Mouse (Mus musculus) cerebellum, adult (tissue): ENCODE results near the gene Hdac2.
A peak's percentile ranks its signal among the peaks of the same experiment; 100 is the strongest.

ENCODE experiments used
- ATAC-seq: cut with Nextera tagmentation; 2 replicates; pipeline ENCODE4 v1.9.2; 2017; ENCODE audit warnings: mild to moderate bottlenecking, moderate library complexity, mixed read lengths; ENCODE audit not compliant: insufficient number of reproducible peaks, low FRiP score, low TSS enrichment

Gene Hdac2

DNA sequence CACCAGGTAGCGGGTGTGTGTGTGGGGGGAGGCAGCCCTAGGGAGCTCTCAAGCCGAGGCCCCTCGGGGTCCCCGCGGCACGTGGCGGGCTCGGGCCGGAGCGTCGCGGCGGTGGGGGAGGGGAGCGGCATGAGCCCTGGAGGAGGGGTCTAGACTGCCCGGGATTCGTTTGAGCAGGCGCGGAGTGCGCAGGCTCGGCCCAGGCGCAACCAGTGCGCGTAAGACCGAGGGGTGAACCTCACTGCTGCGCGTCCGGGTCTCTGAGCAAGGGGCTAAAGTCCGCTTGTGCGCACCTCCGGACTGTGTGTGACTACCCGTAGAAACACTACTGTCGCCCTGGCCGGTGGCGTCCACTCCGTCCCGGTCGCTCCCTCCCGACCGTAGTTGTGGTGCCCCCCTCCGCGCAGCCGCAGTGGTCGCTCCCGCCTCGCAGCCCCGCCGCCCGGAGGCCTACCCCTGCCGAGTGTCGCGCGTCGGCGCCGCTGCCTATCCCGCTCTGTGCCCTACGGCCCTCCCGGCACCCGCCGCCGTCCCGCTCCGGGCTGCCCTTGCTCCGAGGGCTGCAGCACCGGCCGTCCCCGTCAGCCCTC lies at the start of gene Hdac2:
TSS of gene Hdac2 (plus strand) at position 459 of the 590 bp plus-strand sequence.
- ATAC-seq = peak; percentile 89

DNA sequence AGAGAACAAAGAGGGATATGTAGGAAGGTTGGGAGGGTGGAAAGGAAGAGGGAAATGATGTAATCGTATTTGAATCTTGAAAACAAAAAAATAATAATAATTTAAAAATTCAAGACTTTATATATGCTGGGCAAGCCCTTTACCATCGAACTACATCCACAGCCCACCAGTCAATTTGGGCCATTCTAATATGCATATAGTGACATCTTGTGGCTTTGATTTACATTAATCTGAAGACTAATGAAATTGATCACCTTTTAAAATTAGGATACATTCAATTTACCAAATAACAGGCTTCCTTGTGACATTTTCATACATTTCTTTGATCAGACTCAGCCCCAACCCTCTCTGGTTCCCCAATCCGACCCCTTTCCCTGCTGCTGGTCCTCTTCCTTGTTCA lies 46.1 kb upstream of the Hdac2 start:
- no peak for ATAC-seq

DNA sequence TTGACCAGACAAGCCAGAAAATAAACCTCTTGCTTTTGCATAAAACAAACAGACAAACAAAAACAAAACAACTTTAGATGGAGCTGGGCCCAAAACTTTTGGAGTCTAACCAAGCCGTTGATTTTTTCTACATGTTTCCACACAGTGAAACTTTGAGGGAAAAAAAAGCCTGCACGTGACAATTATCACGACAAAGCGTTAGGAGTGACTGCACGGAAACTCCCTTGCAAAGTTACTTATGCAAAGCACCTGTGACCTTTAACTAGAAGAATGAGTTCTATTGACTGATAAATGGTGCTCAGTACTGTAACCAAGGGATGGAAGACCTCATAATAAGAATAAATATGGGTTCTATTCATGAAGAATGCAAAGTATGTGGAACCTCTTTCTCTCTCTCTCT lies 38.5 kb upstream of the Hdac2 start:
- no peak for ATAC-seq

DNA sequence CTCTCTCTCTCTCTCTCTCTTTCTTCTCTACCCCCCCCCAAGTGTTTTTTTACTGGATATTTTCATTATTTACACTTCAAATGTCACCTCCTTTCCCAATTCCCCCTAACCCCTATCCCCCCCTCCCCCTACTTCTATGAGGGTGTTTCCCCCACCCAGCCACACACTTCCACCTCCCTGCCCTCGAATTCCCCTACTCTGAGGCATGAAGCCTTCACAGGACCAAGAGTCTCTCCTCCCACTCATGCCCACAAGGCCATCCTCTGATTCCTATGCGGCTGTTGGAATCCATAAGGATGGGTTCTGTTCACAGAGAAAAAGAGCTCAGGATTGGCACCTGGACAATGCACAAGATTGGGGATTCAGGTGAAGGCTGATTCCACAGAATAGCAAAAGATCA lies 38.1 kb upstream of the Hdac2 start:
- no peak for ATAC-seq

DNA sequence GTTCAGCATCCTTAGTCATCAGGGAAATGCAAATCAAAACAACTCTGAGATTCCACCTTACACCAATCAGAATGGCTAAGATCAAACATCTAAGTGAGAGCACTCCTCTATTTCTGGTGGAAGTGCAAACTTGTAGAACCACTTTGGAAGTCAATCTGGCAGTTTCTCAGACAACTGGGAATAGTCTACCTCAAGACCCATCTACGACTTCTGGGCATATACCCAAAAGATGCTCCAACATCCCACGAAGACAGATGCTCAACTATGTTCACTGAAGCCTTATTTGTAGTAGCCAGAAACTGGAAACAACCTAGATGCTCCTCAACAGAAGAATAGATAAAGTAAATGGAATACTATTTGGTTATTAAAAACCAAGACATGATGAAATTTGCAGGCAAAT lies 22.6 kb upstream of the Hdac2 start:
- no peak for ATAC-seq

DNA sequence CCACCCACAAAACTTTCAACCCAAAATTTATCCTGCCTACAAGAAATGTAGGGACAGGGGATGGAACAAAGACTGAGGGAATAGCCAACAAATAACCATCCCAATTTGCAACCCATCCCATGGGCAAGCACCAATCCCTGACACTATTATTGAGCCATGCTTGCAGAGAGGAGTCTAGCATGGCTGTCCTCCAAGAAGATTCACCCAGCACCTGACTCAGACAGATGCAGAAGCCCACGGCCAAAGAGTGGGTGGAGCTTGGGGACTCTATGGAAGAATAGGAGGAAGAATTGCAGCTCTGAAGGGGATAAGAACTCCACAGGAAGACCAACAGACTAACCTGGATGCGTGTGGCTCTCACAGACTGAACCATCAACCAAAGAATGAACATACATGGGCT lies 21.7 kb upstream of the Hdac2 start:
- no peak for ATAC-seq

DNA sequence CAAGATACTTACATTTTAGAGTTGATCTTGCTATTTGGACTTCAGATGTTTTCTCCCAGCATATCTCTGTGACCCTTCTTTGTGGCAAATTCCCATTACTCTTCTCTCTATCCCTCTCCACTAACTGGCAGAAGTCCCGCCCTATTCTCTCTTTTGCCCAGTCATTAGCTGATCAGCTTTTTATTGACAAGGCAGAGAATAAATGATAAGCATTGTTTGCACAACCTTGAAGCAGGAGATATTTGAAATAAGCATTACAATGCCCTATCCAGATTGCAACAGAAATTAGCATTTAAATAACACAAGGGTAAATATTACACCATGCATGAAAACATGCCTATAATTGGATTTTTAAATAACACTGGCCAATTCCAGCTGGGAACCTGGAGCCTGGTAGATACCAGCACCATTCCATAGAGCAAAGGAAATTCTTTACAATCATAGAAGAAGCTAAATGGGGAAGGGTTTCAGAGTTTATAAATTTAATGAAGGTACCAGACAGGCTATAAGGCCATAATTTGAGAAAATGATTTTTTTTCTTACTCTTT lies 14.7 kb upstream of the Hdac2 start:
- ATAC-seq = no peak

DNA sequence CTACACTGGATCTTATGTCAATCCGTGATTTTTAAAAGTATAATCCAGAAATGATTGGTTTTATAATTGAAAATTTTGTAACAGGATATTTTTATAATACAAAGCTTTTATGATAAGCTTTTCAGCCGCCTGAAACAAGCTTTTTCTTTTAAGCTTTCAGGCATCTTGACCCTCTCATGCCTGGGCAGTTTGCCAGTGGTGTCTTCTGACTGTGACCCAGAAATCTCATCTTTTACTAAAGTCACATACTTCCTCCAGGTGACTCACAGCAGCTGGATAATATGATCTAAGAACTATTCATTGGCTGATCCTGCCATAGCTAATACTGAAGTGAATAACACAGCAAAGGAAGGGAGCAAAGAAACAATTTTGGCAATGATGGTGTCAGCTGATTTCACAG lies 9.9 kb upstream of the Hdac2 start:
- no peak for ATAC-seq

DNA sequence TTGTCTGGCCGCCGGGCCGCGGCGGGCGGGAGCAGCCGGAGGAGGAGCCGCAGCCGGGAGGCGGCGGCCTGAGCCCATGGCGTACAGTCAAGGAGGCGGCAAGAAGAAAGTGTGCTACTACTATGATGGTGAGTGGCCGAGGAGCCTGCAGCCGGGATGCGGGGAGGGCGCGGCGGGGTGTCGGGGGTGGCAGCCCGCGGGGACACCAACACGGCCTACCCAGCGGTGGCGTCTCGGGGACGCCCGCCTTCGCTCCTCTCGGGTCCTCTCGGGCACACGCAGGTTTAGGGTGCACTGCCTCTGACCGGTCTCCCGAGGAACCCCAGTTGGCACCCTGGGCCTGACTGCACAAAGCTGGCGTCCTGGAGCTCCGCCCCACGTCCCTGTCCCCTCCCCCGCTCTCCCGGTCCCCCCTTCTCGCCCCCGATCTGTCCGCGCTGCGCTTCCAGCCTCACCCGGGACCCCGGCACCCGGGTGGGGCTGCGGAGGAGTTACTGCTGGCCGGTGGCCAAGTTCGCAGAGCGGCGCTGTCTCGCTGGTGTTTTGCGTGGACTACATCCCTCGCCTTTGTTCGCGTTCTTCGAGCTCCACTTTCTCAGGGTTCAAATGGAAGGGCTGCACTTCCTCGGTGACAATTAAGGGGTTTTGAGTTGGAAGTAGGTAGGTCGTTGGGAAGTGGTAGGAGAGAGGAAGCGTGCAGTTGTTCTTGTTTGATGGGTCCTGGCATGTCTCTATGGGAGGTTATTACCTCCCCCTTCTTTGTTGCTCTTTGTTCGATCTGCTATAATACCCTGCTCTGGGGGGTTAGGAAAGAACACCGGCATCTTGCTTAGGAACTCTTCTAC lies 554 bp downstream of the Hdac2 start:
- peak; percentile 72 for ATAC-seq

DNA sequence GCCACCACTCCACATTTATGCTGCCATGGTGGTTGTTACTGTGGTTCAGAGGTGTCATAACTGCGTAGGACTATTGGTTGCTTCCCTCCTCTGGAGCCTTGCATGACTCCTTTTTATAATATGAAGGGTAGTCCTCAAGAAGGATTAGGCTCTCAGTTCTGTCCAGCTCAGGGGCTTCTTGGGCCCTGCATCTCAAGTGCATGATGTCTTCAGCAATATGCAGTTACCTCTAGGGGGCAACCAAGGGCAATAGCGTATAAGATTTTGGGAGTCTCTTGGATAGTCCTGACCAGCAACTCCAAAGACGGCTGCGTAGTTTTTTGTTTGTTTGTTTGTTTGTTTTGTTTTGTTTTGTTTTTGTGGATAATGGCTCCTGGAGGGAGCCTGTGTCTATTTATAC lies 7.5 kb downstream of the Hdac2 start:
- no peak for ATAC-seq

DNA sequence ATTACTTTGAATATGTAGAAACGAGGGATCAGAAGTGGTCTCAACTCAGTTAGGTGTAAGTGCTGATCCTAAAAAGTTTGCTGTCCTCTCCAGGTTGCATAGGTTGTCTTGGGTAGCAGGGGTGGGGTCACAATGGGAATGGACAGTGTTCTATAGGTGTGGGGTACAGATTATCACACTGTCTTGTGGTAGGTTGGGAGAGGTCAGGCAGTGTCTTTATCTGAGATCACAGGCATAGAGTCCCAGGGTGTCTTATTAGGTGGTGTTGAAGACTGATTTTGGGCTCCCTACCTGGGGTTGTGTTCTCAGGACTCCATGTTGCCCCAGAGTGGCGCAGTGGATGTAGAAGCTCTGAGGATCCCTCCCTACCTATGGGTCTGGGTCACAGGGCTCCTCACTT lies 17.8 kb downstream of the Hdac2 start:
- ATAC-seq = no peak

DNA sequence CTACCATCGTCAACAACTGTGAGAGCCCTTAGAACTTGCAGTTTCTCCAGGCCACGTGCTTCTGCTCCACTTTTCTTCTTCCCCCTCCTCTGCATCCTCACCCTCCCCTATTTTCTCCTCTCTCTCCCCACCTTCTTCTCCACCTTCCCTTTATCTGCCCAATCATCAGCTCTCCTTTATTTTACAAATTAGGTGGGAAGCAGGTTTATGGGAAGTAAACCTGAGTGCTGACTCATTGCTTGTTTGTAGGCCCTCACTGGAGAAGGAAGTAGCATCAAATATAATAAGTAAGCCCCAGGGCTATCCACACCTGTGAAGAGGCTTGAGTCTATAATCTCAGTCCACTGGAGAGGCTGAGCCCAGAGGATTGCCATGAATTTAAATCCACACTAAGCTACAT lies 26.5 kb downstream of the Hdac2 start:
- ATAC-seq = no peak

DNA sequence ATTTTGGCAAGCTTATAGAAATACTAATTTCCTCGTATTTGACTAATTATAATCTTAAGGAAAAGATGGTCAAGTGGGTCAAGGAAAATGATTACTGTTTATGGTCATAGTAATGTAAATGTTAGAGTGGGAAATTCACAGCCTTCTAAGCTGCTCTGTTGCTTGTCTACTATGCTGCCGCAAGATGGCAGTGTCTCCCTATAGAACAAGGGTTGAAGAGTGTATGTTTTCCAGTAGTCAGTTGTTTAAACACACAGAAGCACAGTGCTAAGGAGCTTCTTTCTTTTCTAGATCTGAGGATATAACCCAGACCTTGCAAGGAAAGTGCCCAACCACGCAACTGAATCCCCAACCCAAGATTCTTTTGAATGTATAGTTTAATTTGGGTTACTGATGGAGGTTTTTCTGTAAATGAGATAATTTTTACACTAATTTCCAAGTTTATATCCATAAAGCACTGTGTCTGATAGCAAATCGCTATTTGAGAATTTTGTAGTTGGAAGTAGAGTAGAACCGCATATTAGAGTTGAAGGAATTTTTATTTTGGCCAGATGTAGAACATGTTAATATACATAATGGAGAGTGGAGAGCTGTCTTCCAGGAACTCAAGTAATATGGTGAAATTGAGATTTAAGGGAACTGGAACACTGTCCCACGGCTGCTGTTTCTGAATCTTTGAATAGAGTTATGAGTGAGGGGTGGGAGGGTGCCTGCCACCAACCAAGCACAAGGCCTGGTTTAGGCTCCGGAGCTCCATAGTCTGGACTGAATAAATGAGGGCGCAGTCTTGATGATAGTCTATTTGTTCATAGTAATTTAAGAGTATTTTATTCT lies 40.1 kb downstream of the Hdac2 start:
- peak; percentile 70 for ATAC-seq

DNA sequence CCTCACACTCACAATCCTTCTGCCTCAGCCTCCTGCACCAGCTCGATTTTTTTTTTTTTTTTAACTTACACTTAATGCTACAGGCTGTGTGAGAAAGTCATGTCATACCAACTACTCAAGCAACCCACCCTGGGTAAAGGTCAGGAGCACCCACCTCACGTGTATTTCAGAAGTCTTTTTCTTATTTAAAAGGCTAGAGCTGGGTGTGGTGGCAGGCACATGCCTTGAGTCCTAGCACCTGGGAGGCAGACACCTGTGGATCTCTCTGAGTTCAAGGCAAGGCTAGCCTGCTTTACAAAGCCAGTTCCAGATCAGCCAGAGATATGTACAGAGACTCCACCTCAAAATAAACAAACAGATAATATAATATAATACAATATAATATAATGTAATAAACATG lies 41.4 kb downstream of the Hdac2 start:
- ATAC-seq = no peak

DNA sequence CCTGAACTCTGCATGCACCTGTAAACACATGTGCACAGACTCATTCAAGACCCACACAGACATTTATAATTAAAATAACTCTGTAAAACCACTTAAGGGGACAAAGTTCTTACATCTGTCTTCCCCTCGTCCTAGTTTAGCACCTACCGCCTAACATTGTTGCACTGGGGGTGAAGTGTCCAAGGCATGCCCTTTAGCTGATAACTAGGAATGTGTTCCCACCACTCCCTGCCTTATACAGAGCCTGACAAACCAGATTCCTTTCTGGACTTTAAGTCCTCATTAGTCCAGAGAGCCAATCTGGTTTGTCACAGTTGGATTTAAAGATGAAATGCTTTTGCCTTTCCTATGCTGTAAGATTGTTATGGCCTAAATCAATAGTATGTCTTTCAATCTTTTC lies 41.9 kb downstream of the Hdac2 start:
- no peak for ATAC-seq

DNA sequence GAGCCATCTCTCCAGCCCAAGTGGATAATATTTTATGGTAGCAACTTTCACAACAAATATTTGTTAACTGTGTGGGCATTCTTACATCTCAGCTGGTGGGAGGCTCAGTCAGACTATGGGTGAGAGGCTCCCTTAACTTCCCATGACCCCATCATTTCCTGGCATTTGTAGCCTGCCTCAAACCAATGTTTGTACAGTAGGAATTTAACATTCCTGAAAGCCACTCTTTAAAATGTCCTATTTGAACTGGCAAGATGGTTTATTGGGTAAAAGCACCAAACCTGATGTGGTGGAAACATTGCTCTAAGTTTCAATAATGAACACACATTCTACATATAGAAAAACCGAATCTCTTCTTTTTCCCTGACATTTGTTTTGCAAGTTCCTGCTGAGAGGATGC lies 50.0 kb downstream of the Hdac2 start:
- no peak for ATAC-seq

DNA sequence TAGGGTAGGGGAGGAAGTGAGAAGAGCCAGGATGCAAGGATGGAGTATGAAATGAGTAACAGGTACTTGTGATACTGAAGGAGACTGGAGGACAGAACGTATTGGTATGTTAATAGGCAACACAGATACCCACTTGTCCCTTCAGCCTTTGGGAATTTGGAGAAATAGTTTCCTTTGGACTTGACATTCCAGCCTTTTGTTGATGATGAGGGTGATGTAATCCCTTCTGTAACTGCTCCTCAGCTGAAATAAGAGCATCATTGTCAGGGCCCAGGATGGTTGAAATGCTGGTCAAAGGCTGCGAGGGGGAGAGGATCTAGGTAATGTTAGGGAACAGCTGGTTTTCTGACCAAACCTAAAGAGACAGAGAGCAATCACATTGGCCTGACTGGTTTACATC lies 54.3 kb downstream of the Hdac2 start:
- ATAC-seq = no peak

DNA sequence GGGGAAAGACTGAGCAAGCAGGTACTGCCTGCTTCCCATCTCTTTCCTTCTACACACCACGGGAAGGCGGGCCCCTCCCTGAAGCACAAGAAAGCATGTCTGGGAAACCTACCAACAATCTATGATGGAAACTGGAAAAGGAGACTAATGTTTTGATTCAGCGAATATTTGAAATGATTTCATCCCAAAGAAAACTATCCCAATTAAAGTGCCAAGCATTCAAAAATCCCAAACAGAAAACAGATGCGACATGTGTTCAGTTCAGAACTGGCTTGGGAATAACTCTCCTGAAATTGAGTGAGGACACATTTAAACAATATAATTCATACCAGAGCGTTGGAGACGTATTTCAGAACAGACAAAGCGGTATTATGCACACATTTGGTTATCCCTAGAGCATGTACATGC lies 60.8 kb downstream of the Hdac2 start:
- ATAC-seq = no peak

DNA sequence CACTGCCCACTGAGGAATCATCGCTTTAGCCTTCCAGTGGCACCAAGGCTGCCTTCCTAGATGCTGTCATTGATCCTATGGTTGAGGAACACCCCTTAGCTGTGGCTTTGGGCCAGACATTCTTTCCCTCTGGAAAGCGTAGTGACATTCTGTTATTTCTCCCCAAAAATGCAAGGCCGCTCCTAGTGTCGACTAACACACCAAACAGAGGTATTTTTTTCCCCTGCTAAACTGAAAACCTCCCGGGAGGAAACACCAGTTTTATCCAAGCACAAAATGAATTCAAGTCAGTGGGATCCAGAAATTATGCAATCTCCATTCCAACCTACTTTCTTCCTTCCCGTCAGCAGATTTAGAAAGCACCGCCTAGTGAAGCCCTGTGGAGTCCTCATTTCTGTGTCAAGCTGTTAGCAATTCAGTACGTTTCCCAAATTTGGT lies 73.3 kb downstream of the Hdac2 start:
- peak; percentile 85 for ATAC-seq
